Mouse (Mus musculus): ENCODE measurements at regions not wholly inside any gene's neighbourhood (a gene's known extent, or its start where the extent isn't known, plus 50 kb on each side); places are given as distances from the start of the nearest gene placed in this dataset.
"Not testable (repeated sequence)": the region's sequence is repeated elsewhere in the genome, so short reads cannot be mapped to it uniquely, and the experiment has no call there.

DNA sequence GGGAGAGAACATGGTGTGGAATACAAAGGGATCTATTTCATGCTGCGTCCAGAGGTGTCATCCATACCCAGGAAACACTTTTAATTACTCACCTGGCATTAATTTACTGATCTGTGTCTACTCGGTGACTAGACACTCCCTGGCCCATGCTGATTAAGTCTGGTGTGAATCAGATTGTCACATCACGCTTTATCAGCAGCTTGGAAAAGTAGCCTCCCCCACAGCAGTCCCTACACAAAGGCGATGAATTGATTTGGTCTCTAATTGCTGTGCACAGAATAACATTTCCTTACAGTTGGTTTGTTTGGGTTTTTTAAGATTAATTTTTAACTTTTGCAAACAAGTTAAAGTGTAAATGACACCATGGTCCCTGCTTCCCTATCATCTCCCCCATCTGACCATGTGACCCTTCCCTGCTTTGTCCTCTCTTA, 484.7 kb upstream of the Gulo start:
- no peak for ATAC-seq (replicated peaks; ENCODE audit: low read depth, poor library complexity, severe bottlenecking)

DNA sequence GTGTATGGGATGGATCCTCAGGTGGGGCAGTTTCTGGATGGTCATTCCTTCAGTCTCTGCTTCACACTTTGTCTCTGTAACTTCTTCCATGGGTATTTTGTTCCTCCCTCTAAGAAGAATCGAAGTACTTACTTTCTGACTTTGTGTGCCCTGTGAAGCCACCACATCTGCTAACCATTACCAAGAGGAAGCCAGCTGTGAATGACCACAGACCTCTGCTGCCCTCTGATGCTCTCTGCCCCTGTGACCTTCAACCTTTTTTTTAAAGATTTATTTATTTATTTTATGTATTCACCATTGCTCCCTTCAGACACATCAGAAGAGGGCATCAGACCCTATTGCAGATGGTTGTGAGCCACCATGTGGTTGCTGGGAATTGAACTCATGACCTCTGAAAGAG, 475.7 kb upstream of the Gulo start:
- not testable (repeated sequence) for ATAC-seq (replicated peaks; ENCODE audit: low read depth, poor library complexity, severe bottlenecking)

DNA sequence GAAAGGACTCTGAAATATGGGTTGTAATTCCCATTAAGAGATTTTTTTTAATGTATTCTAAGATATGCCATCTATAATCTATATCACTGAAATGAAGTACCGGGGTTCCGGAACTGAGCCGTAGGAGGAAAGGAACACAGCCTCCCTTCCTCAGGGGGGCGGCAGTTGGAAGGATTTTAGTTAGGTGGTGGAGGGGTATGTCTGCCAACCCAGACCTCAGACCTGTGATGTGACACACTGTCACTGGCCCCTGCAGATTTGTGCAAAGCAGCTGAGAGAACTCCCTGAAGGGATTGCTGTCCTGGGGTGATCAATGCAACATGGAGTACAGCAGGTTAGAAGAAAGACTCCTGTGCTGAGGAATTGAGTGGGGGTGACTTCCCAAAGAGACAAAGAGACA, 470.2 kb upstream of the Gulo start:
- ATAC-seq (replicated peaks; ENCODE audit: low read depth, poor library complexity, severe bottlenecking), result no peak

DNA sequence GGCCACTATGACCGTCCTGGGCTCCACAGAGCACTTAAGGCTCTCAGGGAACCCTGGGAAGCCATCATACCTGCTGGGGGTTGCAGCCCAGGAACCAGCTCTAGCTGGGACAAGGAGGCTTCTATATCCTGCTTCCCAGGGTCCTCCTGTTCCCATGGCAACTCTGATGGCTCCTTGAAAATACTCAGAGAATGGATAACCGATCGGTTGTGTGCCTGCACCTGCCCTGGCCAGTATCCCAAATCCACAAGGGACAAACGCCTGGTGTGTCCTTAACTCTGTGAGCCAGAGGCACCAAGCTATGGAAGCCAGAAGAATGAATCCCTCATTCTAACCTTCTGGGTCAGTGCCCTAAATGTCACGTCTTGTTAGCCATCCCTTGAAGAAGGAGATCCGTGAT, 469.6 kb upstream of the Gulo start:
- ATAC-seq (replicated peaks; ENCODE audit: low read depth, poor library complexity, severe bottlenecking), result no peak

DNA sequence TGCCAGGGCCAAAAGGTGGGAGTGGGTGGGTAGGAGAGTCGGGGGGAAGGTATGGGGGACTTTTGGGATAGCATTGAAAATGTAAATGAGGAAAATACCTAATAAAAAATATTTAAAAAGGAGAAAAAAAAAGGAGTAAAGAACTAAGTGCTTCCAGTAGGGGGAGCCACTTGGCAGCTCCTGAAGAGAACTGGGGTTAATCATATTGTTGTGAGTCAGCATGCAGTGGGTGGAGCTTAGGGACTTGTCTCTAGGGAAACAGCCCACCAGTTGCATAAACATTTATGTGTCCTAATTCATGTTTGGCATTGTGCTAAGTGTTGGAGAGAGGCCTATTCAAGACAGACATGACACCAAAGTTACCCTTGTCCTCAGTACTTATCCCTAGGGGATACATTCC, 466.0 kb upstream of the Gulo start:
- ATAC-seq (replicated peaks; ENCODE audit: low read depth, poor library complexity, severe bottlenecking), result no peak

DNA sequence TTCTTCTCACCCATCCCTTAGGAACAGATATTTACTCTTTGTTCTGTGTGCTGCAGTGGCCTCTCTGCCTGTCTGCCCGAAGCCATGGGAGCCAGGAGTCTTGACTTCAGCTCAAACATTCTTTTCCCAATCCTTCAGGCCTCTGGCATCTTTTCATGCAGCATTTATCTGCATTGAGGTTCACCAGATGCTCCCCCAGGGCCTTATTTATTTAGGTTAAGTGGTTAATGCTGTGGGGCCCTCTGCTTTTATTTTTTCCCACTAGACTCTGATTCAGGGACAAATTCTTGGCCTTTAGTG, 464.2 kb upstream of the Gulo start:
- ATAC-seq (replicated peaks; ENCODE audit: low read depth, poor library complexity, severe bottlenecking), result no peak

DNA sequence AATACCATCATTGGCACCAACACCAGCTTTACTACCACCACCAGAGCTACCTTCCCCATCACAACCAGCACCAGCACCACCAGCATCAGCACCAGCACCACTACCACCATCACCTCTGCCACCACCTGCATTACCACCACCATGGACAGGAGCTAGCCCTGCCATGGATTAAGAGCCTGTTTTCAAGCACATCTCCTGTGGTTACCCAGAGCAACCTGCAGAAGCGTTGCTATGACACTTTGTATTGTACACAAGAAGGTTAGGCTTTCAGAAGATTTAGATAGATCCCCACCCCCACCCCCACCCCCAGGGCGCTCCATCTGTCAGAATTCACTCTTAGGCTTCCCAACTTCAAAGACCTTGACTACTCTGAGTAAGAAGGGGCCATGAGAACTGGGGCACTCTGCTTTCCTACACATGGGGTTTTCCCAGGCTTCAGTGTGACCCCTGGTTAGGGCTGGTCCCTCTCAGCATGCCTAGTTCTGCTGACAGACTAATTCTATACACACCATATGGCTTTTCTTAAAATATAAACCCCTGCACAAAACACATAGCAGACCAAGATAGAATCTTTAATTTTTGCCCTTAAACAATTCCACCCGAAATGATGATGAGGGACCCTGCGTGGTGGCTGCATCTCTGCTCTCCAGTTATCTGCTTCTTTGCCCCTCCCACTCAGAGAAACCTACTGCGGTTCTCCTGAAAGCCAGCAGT, 463.7 kb upstream of the Gulo start:
- ATAC-seq (replicated peaks; ENCODE audit: low read depth, poor library complexity, severe bottlenecking), result no peak

DNA sequence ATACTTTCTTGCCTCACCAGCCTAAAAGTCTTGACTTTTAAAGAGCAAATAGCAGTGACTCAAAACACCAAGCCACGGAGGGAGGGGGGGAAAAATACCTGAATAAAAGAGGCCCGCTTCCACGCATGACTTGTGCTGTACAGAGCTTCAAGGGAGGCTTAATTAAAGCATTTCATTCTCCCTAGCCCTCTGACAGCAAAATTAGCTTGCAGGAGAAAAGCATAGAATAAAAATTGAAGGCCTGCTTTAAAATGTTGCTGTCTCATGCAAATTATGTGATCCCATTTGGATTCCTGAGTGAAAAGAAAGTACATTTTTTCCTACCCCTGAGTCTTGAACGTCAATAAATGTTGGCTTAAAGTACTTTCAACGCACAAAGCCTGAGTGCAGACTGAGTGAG, 453.1 kb upstream of the Gulo start:
- no peak for ATAC-seq (replicated peaks; ENCODE audit: low read depth, poor library complexity, severe bottlenecking)

DNA sequence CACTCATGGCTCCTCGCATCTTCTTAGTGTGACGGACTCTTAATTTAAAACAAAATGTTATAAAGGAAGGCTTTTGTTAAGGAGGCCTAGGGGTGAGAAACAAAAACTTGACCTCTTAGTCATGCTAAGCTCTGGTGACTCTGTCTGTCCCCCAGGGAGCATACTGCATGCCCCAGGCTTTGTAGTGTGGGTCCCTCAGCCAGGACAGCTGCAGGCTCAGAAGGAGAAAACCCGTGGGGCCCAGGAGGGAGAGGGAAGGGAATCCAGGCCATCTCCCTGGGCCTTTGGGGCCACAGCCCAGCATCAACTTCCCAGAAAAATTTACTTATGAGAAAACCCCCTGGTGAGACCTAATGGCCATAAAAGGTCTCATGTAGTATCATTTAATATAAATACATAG, 451.8 kb upstream of the Gulo start:
- ATAC-seq (replicated peaks; ENCODE audit: low read depth, poor library complexity, severe bottlenecking), result no peak

DNA sequence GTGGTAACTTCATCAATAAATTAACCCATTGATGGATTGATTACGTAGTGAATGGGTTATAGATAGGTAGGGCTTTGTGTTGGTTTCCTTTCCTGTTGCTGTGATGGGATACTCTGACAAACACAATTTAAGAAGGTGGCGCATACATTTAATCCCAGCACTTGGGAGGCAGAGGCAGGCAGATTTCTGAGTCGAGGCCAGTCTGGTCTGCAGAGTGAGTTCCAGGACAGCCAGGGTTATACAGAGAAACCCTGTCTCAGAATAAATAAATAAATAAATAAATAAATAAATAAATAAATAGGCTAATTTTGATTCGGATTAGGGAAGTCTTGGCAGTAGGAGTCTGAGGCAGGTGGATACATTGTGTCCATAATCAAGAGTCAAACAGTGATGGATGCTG, 449.7 kb upstream of the Gulo start:
- ATAC-seq (replicated peaks; ENCODE audit: low read depth, poor library complexity, severe bottlenecking), result no peak

DNA sequence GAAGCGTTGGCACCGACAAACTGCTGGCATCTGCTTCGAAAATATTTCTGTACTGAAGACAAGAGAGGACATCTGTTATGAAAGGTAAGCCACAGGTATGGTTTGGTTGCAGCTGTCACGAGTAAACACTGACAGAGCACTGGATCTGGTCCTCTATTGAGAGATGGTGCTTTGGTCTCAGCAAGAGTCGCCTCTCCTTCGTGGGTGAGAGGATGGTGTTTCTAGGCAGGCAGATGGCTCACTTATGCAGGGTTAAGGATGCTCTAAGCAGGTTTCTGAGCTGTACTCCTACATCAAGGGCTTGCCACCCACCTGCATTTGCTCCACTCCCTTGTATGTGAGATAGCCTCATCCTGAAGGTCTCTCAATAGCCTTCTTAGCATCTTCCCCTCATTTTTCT, 448.3 kb upstream of the Gulo start:
- no peak for ATAC-seq (replicated peaks; ENCODE audit: low read depth, poor library complexity, severe bottlenecking)

DNA sequence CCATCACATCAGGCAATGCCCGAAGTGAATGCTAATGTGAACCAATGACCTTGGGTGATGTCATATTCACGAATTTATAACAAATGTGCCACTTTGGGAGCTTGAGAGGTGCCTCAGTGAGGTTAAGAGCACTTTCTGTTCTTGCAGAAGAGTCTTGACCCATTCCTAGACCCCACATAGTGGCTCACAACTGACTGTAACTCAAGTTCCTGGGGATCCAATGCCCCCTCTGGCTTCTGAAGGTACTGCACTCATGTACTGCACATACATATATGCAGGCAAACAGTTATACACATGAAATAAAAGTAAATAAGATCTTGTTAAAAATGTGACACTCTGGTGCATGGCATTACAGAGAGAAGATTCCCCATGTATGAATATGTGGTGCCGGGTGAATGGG, 443.8 kb upstream of the Gulo start:
- no peak for ATAC-seq (replicated peaks; ENCODE audit: low read depth, poor library complexity, severe bottlenecking)

DNA sequence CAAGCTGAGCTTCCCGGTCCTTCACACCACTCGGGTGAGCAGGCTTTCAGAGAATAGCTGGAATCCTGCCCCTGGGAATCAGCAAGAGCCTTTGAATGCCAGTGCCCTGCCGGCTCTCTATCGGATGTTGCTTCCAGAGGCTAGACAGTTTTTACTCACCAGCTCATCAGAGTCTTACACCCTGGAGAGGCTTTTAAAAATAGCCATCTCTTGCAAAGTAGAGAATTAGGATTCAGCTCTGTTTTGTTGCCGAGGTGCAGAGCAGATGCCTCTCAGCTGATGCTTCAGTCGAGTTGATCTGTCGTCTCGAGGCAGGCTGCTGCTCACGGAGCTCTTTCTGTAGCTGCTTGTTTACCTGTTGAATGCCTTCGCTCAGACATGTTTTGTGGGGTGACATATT, 441.3 kb upstream of the Gulo start:
- ATAC-seq (replicated peaks; ENCODE audit: low read depth, poor library complexity, severe bottlenecking), result no peak

DNA sequence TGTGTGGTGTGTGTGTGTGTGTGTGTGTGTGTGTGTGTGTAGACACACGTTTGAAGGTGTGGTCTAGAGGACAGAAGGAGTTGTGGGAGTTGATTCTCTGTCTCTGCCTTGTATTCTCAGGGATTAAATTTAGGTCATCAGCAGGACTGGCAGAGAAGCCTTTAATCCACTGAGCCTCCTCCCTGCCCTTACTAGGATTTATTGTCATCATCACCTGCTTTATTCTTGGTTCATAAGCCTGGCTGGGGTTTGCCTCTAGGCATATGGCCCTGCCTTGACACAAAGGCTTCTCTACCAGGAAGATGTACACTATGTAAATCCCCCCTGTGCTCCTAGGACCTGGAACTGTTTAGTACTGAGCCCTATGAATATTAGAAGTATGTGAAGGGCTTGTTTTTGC, 433.6 kb upstream of the Gulo start:
- ATAC-seq (replicated peaks; ENCODE audit: low read depth, poor library complexity, severe bottlenecking), result no peak

DNA sequence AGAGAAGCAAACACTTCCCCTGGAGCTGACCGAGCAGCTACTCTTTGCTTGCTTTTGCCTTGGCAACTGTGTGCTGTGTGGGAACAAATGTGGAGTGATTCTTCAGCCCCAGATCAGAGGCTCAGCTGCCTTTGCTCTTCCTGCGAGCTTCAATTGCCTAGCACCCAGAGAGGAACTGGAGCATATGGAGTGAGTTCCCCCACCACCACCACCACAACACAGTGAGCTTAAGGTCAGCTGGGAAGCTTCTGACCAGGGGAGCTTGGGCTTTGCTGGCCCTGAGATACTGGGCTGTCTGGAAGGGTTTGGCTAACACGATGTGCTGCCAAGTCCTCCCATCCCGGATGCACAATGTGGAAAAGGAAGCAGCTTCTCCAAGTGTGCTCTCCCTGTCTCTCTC, 432.8 kb upstream of the Gulo start:
- no peak for ATAC-seq (replicated peaks; ENCODE audit: low read depth, poor library complexity, severe bottlenecking)

DNA sequence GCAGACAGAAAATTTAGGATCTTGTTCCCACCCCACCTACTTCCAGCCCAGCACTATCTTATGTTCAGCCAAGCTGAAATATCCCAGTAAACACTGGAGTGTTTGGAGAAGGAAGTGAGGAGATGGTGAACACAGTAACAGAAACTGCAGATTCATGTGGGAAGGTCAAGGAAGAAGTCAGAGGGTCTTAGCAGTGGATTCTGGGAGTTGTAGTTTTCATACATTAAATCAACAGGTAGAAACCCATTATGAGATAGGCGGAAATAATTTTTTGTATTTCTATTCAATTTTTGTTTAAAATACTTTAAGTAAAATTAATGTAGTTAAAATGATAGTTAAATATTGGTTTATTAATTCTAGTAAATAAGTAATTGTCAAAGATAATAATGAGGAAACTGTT, 429.6 kb upstream of the Gulo start:
- no peak for ATAC-seq (replicated peaks; ENCODE audit: low read depth, poor library complexity, severe bottlenecking)

DNA sequence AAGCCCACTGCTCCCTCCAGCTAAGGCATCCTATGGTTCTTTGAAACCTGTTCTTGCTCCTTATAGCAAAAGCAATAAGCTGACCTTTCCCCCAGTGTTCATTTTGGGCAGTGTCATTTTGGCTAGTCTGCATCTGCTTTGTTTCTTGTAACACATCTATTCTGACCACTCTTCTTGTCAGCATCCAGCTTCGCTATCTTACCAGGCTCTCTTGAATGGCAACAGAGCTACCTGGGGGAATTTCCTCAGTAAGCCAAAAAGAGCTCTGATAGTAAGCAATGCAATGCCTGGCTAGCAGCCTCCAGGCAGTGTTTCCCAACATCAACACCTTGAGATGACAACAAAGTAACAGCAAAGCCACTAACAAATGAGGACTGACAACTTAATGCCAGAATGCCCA, 429.0 kb upstream of the Gulo start:
- ATAC-seq (replicated peaks; ENCODE audit: low read depth, poor library complexity, severe bottlenecking), result no peak

DNA sequence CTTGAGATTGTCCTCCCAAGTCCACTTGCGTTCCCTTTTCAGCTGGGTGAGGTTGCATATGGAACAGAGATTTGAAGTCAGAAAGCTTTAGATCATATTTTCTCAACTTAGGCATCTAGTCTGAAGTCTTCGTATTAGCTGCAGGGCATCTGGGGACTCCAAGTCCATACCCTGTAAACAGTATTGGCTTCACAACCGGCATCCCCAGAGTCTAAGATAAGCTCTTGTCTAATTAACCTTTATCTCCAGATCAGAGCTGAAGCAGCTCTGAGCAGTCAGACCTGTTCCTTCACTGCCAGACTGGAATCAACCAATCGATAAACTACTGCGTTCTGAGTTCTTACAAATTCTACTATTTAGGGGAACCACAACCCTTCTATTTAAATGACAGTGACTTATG, 422.6 kb upstream of the Gulo start:
- no peak for ATAC-seq (replicated peaks; ENCODE audit: low read depth, poor library complexity, severe bottlenecking)

DNA sequence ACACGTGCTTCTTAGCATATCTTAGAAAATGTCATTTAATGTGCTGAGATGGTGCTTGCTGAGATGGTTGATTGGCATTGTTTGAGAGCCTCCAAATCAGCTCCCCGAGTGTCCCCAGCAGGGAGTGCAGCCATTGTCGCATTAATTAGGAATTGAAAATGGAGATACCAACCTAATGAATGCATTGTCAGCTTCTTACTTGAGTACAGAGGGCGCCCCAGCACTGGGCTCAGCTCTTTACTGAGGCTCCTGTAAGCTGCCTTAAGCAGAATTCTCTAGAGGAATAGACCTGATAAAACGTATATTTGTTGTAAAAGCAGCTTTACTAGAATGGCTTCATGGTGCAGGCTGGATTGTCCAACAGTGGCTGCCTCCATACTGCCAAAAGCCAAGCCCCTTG, 415.1 kb upstream of the Gulo start:
- ATAC-seq (replicated peaks; ENCODE audit: low read depth, poor library complexity, severe bottlenecking), result no peak
